Mouse (Mus musculus) forebrain, embryonic 16.5 days (tissue): ENCODE measurements at regions not wholly inside any gene's neighbourhood (a gene's known extent, or its start where the extent isn't known, plus 50 kb on each side); places are given as distances from the start of the nearest gene placed in this dataset.

Experiments used
- ATAC-seq: fragments of 200-750 bp; cut with Nextera tagmentation; 2 replicates; pipeline ENCODE4 v1.8.0; 2017; ENCODE audit warnings: mild to moderate bottlenecking, moderate library complexity
- H3K27ac ChIP-seq: fragments of 300-500 bp; sonication (generic); 2 replicates; pipeline ENCODE4 v1.5.1; 2014; ENCODE audit warnings: low read length, control low read depth
- H3K27me3 ChIP-seq: fragments of 300-500 bp; sonication (generic); replicated peaks from 2 replicates; pipeline ENCODE4 v1.6.1; 2014; ENCODE audit warnings: low read length; ENCODE audit not compliant: control insufficient read depth, insufficient read depth
- H3K36me3 ChIP-seq: fragments of 300-500 bp; sonication (generic); 2 replicates; pipeline ENCODE4 v1.6.1; 2014; ENCODE audit not compliant: control insufficient read depth, insufficient read depth
- H3K4me1 ChIP-seq: fragments of 300-500 bp; sonication (generic); replicated peaks from 2 replicates; pipeline ENCODE4 v1.6.1; 2014; ENCODE audit warnings: low read length; ENCODE audit not compliant: control insufficient read depth, insufficient read depth
- H3K4me2 ChIP-seq: fragments of 300-500 bp; sonication (generic); 2 replicates; pipeline ENCODE4 v1.6.1; 2014; ENCODE audit warnings: mild to moderate bottlenecking, low read length, control low read depth
- H3K4me3 ChIP-seq: fragments of 300-500 bp; sonication (generic); replicated peaks from 2 replicates; pipeline ENCODE4 v1.5.1; 2014; ENCODE audit warnings: mild to moderate bottlenecking, low read length, control low read depth
- H3K9ac ChIP-seq: fragments of 300-500 bp; sonication (generic); replicated peaks from 2 replicates; pipeline ENCODE4 v1.6.1; 2014; ENCODE audit warnings: low read depth, low read length, control low read depth
- H3K9me3 ChIP-seq: fragments of 300-500 bp; sonication (generic); 2 replicates; pipeline ENCODE4 v1.6.1; 2016; ENCODE audit warnings: low read length; ENCODE audit not compliant: control insufficient read depth
- WGBS: fragments of 180-500 bp; shearing (Covaris S2); extraction: QIAGEN DNeasy Blood & Tissue Kit; methylation state at CpG from one replicate; pipeline ENCODE4 v1.1.7; 2014; 5-methylcytosine and 5-hydroxymethylcytosine counted together

GRCm38 (mm10) chr4:105936755-105937514 lies 147.3 kb downstream of the Gm12728 start:
- H3K36me3 ChIP-seq: no peaks in the 10 kb centered on the region
- H3K4me2 ChIP-seq: no peak overlapping the region
- WGBS: 94% methylated on average over 7 of the region's 7 CpGs
- no peaks in the 10 kb centered on the region for H3K9me3 ChIP-seq
- no peak overlapping the region for H3K9ac ChIP-seq
- H3K4me3 ChIP-seq: no peak overlapping the region
- H3K27me3 ChIP-seq: no peaks in the 10 kb centered on the region
- H3K27ac ChIP-seq: no peak overlapping the region
- ATAC-seq: no peak
- no peaks in the 10 kb centered on the region for H3K4me1 ChIP-seq

- no peaks in the 10 kb centered on the region for H3K9me3 ChIP-seq
- H3K4me1 ChIP-seq: no peaks in the 10 kb centered on the region
- WGBS: 84% methylated on average over 6 of the region's 6 CpGs
- no peak overlapping the region for H3K4me3 ChIP-seq
- H3K36me3 ChIP-seq: no peaks in the 10 kb centered on the region
- no peak overlapping the region for H3K4me2 ChIP-seq
- H3K9ac ChIP-seq: no peak overlapping the region
- no peak for ATAC-seq
- H3K27ac ChIP-seq: no peak overlapping the region
- no peaks in the 10 kb centered on the region for H3K27me3 ChIP-seq
These were observed 147.9 kb downstream of the Gm12728 start for GRCm38 (mm10) chr4:105937587-105937986.

- whole genome bisulfite sequencing: 75% methylated on average over 11 of the region's 11 CpGs
- peaks cover under 1% of the 10 kb centered on the region for H3K4me1 ChIP-seq
- H3K4me2 ChIP-seq: no peak overlapping the region
- H3K27me3 ChIP-seq: no peaks in the 10 kb centered on the region
- no peak overlapping the region for H3K9ac ChIP-seq
- no peak overlapping the region for H3K4me3 ChIP-seq
- no peaks in the 10 kb centered on the region for H3K9me3 ChIP-seq
- ATAC-seq: no peak
- H3K36me3 ChIP-seq: no peaks in the 10 kb centered on the region
- no peak overlapping the region for H3K27ac ChIP-seq
These were observed 149.2 kb downstream of the Gm12728 start for GRCm38 (mm10) chr4:105938886-105939285.

GRCm38 (mm10) chr4:105939636-105940199 lies 150.0 kb downstream of the Gm12728 start:
- WGBS: 88% methylated on average over 11 of the region's 11 CpGs

GRCm38 (mm10) chr4:105940891-105941290 lies 151.2 kb downstream of the Gm12728 start:
- WGBS: 91% methylated on average over 7 of the region's 7 CpGs
- Histone ChIP-seq H3K4me3 (no peak overlapping the region), H3K9ac (no peak overlapping the region), H3K4me1 (peaks cover 6% of the 10 kb centered on the region), H3K4me2 (no peak overlapping the region), H3K9me3 (no peaks in the 10 kb centered on the region), H3K36me3 (no peaks in the 10 kb centered on the region), H3K27ac (no peak overlapping the region), H3K27me3 (no peaks in the 10 kb centered on the region)
- ATAC-seq: no peak

More at GRCm38 (mm10) chr4:105939636-105940199, 150.0 kb downstream of the Gm12728 start:
- H3K4me2 ChIP-seq: no peak overlapping the region
- no peak overlapping the region for H3K4me3 ChIP-seq
- H3K36me3 ChIP-seq: no peaks in the 10 kb centered on the region
- peaks cover 6% of the 10 kb centered on the region for H3K4me1 ChIP-seq
- H3K27ac ChIP-seq: no peak overlapping the region
- no peak overlapping the region for H3K9ac ChIP-seq
- H3K9me3 ChIP-seq: no peaks in the 10 kb centered on the region
- H3K27me3 ChIP-seq: no peaks in the 10 kb centered on the region
- ATAC-seq: no peak

- no peak for ATAC-seq
- no peaks in the 10 kb centered on the region for H3K36me3 ChIP-seq
- WGBS: 45% methylated on average over 7 of the region's 7 CpGs
- H3K27ac ChIP-seq: no peak overlapping the region
- H3K4me1 ChIP-seq: peaks cover 6% of the 10 kb centered on the region
- no peaks in the 10 kb centered on the region for H3K9me3 ChIP-seq
- H3K4me3 ChIP-seq: no peak overlapping the region
- H3K4me2 ChIP-seq: no peak overlapping the region
- no peaks in the 10 kb centered on the region for H3K27me3 ChIP-seq
- H3K9ac ChIP-seq: no peak overlapping the region
These were observed 152.1 kb downstream of the Gm12728 start for GRCm38 (mm10) chr4:105941785-105942184.

GRCm38 (mm10) chr4:105944962-105945361 lies 155.3 kb downstream of the Gm12728 start:
- Histone ChIP-seq H3K27ac (no peak overlapping the region), H3K27me3 (no peaks in the 10 kb centered on the region), H3K9me3 (no peaks in the 10 kb centered on the region), H3K36me3 (no peaks in the 10 kb centered on the region), H3K4me3 (no peak overlapping the region), H3K4me2 (no peak overlapping the region), H3K4me1 (peaks cover 6% of the 10 kb centered on the region), H3K9ac (no peak overlapping the region)
- 66% methylated on average over 5 of the region's 5 CpGs for WGBS
- ATAC-seq: no peak

- Histone ChIP-seq H3K9ac (no peak overlapping the region), H3K4me1 (peaks cover 6% of the 10 kb centered on the region), H3K36me3 (no peaks in the 10 kb centered on the region), H3K9me3 (no peaks in the 10 kb centered on the region), H3K4me2 (no peak overlapping the region), H3K4me3 (no peak overlapping the region), H3K27me3 (no peaks in the 10 kb centered on the region), H3K27ac (no peak overlapping the region)
- ATAC-seq: no peak
- WGBS: 67% methylated on average over 1 of the region's 1 CpGs
These were observed 156.3 kb downstream of the Gm12728 start for GRCm38 (mm10) chr4:105945921-105946320.

GRCm38 (mm10) chr4:105948326-105948725 lies 158.7 kb downstream of the Gm12728 start:
- peaks cover 6% of the 10 kb centered on the region for H3K4me1 ChIP-seq
- H3K27ac ChIP-seq: no peak overlapping the region
- no peak overlapping the region for H3K4me2 ChIP-seq
- no peaks in the 10 kb centered on the region for H3K9me3 ChIP-seq
- no peak for ATAC-seq
- no peaks in the 10 kb centered on the region for H3K36me3 ChIP-seq
- H3K27me3 ChIP-seq: no peaks in the 10 kb centered on the region
- WGBS: 96% methylated on average over 5 of the region's 5 CpGs
- H3K4me3 ChIP-seq: no peak overlapping the region
- H3K9ac ChIP-seq: no peak overlapping the region
